Mouse (Mus musculus): ENCODE data around the gene Ifnar1. TPM values are rescaled to one million over a fixed set of nuclear protein-coding genes. Genes with fewer than 3 reads are reported as not detected.
"Not testable (repeated sequence)": the region's sequence is repeated elsewhere in the genome, so short reads cannot be mapped to it uniquely, and the experiment has no call there.

Ifnar1 gene
- polyA plus RNA-seq, 1 experiment from 2014 or later, result 42.7 TPM

DNA sequence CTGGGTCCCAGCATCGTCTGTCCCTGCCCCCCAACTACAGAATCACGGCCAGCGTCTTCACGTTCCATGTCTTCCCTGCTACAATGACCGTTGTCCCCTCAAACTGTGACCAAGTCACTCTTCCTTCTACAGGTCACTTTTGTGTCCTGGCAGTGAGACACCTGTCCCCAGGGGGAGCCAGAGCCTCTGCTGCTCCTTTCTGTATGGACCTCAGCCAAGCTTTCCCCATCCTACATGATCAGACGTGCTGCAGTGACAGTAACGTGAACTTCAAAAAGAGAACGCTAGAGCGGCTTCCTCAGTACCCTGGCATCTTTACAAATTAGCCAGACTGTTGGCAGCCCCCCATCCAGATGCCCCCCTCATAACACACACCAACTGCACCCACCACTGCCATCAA is 43.5 kb downstream of the Ifnar1 start:
- WGBS, result 80% methylated on average over 9 of the region's 9 CpGs
- Histone ChIP-seq H3K4me2 (ENCODE audit: low read length) (no peak overlapping the region), H3K9ac (ENCODE audit: low read depth, low read length) (no peak overlapping the region), H3K27me3 (replicated peaks; ENCODE audit: control insufficient read depth, insufficient read depth, low read length) (no peaks in the 10 kb centered on the region), H3K27ac (ENCODE audit: low read depth, low read length) (no peak overlapping the region), H3K36me3 (ENCODE audit: control insufficient read depth, insufficient read depth, low read length) (no peaks in the 10 kb centered on the region), H3K9me3 (ENCODE audit: control insufficient read depth, low read length) (no peaks in the 10 kb centered on the region), H3K4me3 (ENCODE audit: low read length) (no peak overlapping the region), H3K4me1 (ENCODE audit: control insufficient read depth, insufficient read depth, low read depth, low read length) (no peaks in the 10 kb centered on the region)
- no peak for ATAC-seq

DNA sequence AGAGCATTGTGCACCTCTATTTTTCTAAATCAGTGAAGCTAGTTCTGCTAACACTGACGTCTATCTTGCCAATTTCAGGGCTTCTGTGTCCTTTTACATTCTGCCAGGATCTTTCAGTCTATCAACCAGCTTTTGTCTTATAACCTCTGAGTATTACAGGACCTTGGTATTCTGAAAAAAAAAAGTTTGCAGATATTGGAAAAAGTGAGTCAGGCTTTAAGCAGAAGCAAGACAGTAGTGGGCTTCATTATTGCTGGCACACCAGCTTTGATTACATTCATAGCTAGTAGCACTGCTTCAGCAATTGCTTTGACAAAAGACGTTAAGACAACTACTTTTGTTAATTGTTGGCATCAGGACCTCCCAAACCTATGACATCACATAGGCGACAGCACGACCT is 45.8 kb downstream of the Ifnar1 start:
- H3K4me3 ChIP-seq (ENCODE audit: low read length); H3K4me1 ChIP-seq (ENCODE audit: control insufficient read depth, insufficient read depth, low read depth, low read length); H3K9ac ChIP-seq (ENCODE audit: low read depth, low read length); ATAC-seq; H3K9me3 ChIP-seq (ENCODE audit: control insufficient read depth, low read length); H3K27ac ChIP-seq (ENCODE audit: low read depth, low read length); H3K4me2 ChIP-seq (ENCODE audit: low read length); H3K36me3 ChIP-seq (ENCODE audit: control insufficient read depth, insufficient read depth, low read length); H3K27me3 ChIP-seq (replicated peaks; ENCODE audit: control insufficient read depth, insufficient read depth, low read length): not testable (repeated sequence)
- 68% methylated on average over 4 of the region's 4 CpGs for WGBS

DNA sequence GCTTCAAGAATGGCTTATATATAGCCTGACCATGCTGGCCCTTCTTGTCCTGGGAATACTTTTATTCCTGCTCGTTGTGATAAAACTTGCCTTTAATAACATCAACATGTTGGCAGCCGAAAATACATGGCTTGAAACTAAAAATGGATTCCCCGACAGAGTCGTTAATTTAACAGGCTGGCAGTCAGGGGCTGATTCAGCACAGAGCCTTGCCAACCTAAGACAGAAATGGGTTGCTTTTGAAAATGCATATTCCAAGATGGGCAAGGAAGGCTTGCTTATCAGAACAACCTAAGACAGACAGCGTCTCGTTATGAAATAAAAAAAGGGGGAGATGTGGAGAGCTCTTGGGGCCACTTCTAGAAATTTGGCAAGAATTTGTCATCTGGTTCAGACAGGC is 46.8 kb downstream of the Ifnar1 start:
- H3K4me3 ChIP-seq (ENCODE audit: low read length), result no peak overlapping the region
- H3K27ac ChIP-seq (ENCODE audit: low read depth, low read length), result no peak overlapping the region
- H3K4me2 ChIP-seq (ENCODE audit: low read length), result no peak overlapping the region
- 79% methylated on average over 6 of the region's 6 CpGs for WGBS
- no peaks in the 10 kb centered on the region for H3K9me3 ChIP-seq (ENCODE audit: control insufficient read depth, low read length)
- no peak overlapping the region for H3K9ac ChIP-seq (ENCODE audit: low read depth, low read length)
- ATAC-seq, result no peak
- H3K27me3 ChIP-seq (replicated peaks; ENCODE audit: control insufficient read depth, insufficient read depth, low read length), result no peaks in the 10 kb centered on the region
- no peaks in the 10 kb centered on the region for H3K36me3 ChIP-seq (ENCODE audit: control insufficient read depth, insufficient read depth, low read length)
- H3K4me1 ChIP-seq (ENCODE audit: control insufficient read depth, insufficient read depth, low read depth, low read length), result no peaks in the 10 kb centered on the region

DNA sequence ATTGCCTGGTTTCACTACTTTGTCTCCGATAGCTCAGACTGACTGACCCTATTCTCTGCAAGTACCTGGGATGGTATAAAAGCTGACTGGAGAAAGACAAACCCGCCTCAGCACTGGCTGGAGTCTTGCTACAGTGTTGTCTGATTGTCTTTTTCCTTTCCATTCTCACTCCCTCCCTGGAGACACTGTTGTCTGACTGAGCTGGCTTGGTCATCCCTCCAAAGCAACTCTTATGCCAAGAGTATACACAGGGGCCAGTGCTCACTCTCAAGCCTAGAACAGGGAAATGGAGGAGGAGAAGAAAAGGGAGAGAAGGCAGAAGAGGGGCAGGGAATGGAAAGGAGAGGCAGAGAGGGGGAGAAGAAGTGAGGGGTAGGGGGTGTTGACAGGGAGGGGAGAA is 47.4 kb downstream of the Ifnar1 start:
- Histone ChIP-seq H3K36me3 (ENCODE audit: control insufficient read depth, insufficient read depth, low read length) (no peaks in the 10 kb centered on the region), H3K9me3 (ENCODE audit: control insufficient read depth, low read length) (no peaks in the 10 kb centered on the region), H3K9ac (ENCODE audit: low read depth, low read length) (no peak overlapping the region), H3K27me3 (replicated peaks; ENCODE audit: control insufficient read depth, insufficient read depth, low read length) (no peaks in the 10 kb centered on the region), H3K4me3 (ENCODE audit: low read length) (no peak overlapping the region), H3K4me2 (ENCODE audit: low read length) (no peak overlapping the region), H3K27ac (ENCODE audit: low read depth, low read length) (no peak overlapping the region), H3K4me1 (ENCODE audit: control insufficient read depth, insufficient read depth, low read depth, low read length) (no peaks in the 10 kb centered on the region)
- WGBS, result 41% methylated on average over 2 of the region's 2 CpGs
- ATAC-seq, result no peak

DNA sequence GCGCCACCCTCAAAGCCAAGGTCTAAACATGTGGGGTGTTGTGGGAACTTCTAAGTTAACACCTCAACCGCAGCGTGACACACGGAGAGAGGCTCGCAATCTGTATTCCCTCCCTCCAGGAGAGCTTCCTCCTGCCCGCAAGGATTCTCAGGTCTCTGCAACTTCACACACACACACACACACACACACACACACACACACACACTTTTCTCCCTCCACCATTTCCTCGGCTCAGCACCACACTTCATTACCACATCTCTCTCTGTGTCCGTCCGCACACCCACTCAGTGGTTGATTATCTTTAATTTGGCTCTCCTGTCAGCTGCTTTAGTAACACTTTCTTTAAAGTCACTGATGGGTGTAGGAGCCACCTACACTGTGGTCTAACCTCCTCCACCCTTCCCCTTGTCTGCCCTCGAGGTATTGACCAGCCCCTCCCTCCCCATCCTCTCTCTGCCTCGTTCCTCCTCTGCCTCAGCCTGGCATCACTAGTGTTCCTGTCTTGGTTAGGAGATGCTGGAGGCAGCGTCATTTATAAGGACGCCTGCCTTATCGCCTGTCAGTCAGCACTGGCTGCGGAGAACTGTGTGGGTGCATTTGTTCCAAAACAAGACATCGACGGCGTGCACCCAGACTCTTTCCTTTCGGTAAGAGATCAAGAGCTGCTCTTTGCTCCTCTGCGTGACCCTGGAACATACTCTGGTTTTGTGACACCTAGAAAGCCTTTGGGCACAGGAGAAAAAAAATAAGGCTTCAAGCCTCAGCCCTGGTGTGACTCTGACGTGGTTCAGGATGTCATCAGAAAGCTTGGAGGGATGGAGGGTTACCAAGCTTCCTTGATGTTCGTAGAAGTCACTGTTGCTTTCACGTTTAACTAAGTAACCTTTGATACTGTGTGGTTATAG is 48.3 kb downstream of the Ifnar1 start:
- no peak overlapping the region for H3K9ac ChIP-seq (ENCODE audit: low read depth, low read length)
- ATAC-seq, result no peak
- 72% methylated on average over 23 of the region's 23 CpGs for WGBS
- H3K9me3 ChIP-seq (ENCODE audit: control insufficient read depth, low read length), result no peaks in the 10 kb centered on the region
- H3K4me2 ChIP-seq (ENCODE audit: low read length), result no peak overlapping the region
- no peaks in the 10 kb centered on the region for H3K27me3 ChIP-seq (replicated peaks; ENCODE audit: control insufficient read depth, insufficient read depth, low read length)
- H3K4me3 ChIP-seq (ENCODE audit: low read length), result no peak overlapping the region
- no peaks in the 10 kb centered on the region for H3K4me1 ChIP-seq (ENCODE audit: control insufficient read depth, insufficient read depth, low read depth, low read length)
- H3K27ac ChIP-seq (ENCODE audit: low read depth, low read length), result no peak overlapping the region
- no peaks in the 10 kb centered on the region for H3K36me3 ChIP-seq (ENCODE audit: control insufficient read depth, insufficient read depth, low read length)

DNA sequence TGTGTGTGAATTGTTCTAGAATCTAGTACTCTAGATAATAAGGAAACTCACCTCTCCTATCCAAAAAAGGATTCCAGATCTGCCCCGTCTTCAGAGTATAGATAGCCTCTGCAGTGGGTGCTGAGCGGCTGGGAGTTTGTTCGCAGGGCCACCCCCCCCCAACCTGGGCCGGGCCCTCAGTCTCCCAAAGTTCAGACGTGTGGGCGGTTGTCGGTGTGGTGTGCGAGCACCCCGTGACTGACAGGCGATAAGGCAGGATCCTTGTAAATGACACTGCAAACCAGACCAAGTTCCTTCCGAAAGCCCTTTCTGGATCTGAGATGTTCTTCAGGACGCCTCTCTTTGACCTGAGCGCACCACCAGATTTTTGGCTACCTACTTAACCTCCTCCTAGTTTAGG is 49.4 kb downstream of the Ifnar1 start:
- no peak overlapping the region for H3K4me2 ChIP-seq (ENCODE audit: low read length)
- H3K27me3 ChIP-seq (replicated peaks; ENCODE audit: control insufficient read depth, insufficient read depth, low read length), result no peaks in the 10 kb centered on the region
- H3K4me3 ChIP-seq (ENCODE audit: low read length), result no peak overlapping the region
- ATAC-seq, result no peak
- H3K9ac ChIP-seq (ENCODE audit: low read depth, low read length), result no peak overlapping the region
- no peaks in the 10 kb centered on the region for H3K9me3 ChIP-seq (ENCODE audit: control insufficient read depth, low read length)
- WGBS, result 54% methylated on average over 13 of the region's 13 CpGs
- H3K4me1 ChIP-seq (ENCODE audit: control insufficient read depth, insufficient read depth, low read depth, low read length), result no peaks in the 10 kb centered on the region
- no peak overlapping the region for H3K27ac ChIP-seq (ENCODE audit: low read depth, low read length)
- no peaks in the 10 kb centered on the region for H3K36me3 ChIP-seq (ENCODE audit: control insufficient read depth, insufficient read depth, low read length)

DNA sequence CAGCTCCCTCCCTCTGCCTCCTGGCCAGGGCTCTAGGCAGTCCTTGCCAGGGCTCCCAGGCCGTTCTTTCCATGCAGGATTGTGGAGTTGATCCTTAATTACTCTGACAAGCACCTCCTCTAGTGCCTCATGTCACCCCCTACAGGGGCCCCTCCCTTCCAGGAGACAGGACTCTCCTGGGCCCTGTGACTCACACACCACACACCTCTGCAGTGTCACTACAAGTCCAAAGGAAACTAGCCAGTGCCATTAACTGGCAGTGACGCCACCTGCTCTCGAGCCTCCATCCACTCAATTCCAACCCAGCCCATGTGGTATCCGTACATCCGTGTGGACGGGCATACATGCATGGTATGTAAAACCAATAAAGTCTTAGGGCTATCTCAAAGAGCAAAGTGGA is 49.9 kb downstream of the Ifnar1 start:
- Histone ChIP-seq H3K4me2 (ENCODE audit: low read length) (no peak overlapping the region), H3K36me3 (ENCODE audit: control insufficient read depth, insufficient read depth, low read length) (no peaks in the 10 kb centered on the region), H3K9me3 (ENCODE audit: control insufficient read depth, low read length) (no peaks in the 10 kb centered on the region), H3K27me3 (replicated peaks; ENCODE audit: control insufficient read depth, insufficient read depth, low read length) (no peaks in the 10 kb centered on the region), H3K4me1 (ENCODE audit: control insufficient read depth, insufficient read depth, low read depth, low read length) (no peaks in the 10 kb centered on the region), H3K27ac (ENCODE audit: low read depth, low read length) (no peak overlapping the region), H3K9ac (ENCODE audit: low read depth, low read length) (no peak overlapping the region), H3K4me3 (ENCODE audit: low read length) (no peak overlapping the region)
- no peak for ATAC-seq
- WGBS, result 85% methylated on average over 6 of the region's 6 CpGs

DNA sequence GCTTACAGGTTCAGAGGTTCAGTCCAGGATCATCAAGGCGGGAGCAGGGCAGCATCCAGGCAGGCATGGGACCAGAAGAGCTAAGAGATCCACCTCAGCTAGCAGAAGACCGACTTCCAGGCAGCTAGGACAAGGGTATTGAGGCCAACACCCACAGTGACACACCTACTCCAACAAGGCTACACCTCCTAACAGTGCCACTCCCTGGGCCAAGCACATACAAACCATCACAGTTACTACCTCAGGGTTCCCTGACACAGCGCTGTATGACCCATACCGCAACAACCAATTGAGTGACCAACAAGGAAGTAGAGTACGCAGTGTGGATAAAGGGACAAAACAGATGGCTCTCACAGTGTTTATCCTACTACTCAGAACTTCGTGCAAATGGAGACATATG is 51.3 kb downstream of the Ifnar1 start:
- H3K4me1 ChIP-seq (ENCODE audit: control insufficient read depth, insufficient read depth, low read depth, low read length), result no peaks in the 10 kb centered on the region
- no peak overlapping the region for H3K27ac ChIP-seq (ENCODE audit: low read depth, low read length)
- 88% methylated on average over 6 of the region's 6 CpGs for WGBS
- H3K9me3 ChIP-seq (ENCODE audit: control insufficient read depth, low read length), result no peaks in the 10 kb centered on the region
- H3K9ac ChIP-seq (ENCODE audit: low read depth, low read length), result no peak overlapping the region
- no peak overlapping the region for H3K4me3 ChIP-seq (ENCODE audit: low read length)
- no peaks in the 10 kb centered on the region for H3K27me3 ChIP-seq (replicated peaks; ENCODE audit: control insufficient read depth, insufficient read depth, low read length)
- no peaks in the 10 kb centered on the region for H3K36me3 ChIP-seq (ENCODE audit: control insufficient read depth, insufficient read depth, low read length)
- no peak for ATAC-seq
- no peak overlapping the region for H3K4me2 ChIP-seq (ENCODE audit: low read length)

DNA sequence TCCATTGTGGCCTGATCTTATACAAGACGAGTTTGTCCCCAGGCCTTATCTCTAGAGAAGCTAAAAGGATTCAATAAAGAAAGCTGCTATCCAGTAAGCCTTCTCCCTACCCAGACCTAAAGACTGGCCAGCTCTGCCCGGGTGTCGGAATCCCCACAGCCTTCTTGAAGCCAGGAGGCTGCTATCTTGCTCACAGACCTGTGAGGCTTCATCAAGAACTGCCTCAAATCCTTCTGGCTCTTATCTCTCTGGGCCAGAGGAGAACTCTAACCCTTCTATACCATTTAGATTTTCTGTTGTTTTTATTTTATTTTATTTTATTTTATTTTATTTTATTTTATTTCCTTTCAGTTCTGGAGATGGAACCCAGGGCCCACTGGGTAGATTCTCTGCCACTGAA is 52.0 kb downstream of the Ifnar1 start:
- WGBS, result 70% methylated on average over 3 of the region's 3 CpGs
- no peak for ATAC-seq
- no peak overlapping the region for H3K9ac ChIP-seq (ENCODE audit: low read depth, low read length)
- no peaks in the 10 kb centered on the region for H3K36me3 ChIP-seq (ENCODE audit: control insufficient read depth, insufficient read depth, low read length)
- H3K27me3 ChIP-seq (replicated peaks; ENCODE audit: control insufficient read depth, insufficient read depth, low read length), result no peaks in the 10 kb centered on the region
- no peaks in the 10 kb centered on the region for H3K9me3 ChIP-seq (ENCODE audit: control insufficient read depth, low read length)
- no peaks in the 10 kb centered on the region for H3K4me1 ChIP-seq (ENCODE audit: control insufficient read depth, insufficient read depth, low read depth, low read length)
- no peak overlapping the region for H3K4me3 ChIP-seq (ENCODE audit: low read length)
- no peak overlapping the region for H3K4me2 ChIP-seq (ENCODE audit: low read length)
- no peak overlapping the region for H3K27ac ChIP-seq (ENCODE audit: low read depth, low read length)
